Mouse (Mus musculus): ENCODE data around the gene Arpc3. TPM values are rescaled to one million over a fixed set of nuclear protein-coding genes. Genes with fewer than 3 reads are reported as not detected.

Gene Arpc3
- polyA plus RNA-seq, 1 experiment, result 397 TPM

DNA sequence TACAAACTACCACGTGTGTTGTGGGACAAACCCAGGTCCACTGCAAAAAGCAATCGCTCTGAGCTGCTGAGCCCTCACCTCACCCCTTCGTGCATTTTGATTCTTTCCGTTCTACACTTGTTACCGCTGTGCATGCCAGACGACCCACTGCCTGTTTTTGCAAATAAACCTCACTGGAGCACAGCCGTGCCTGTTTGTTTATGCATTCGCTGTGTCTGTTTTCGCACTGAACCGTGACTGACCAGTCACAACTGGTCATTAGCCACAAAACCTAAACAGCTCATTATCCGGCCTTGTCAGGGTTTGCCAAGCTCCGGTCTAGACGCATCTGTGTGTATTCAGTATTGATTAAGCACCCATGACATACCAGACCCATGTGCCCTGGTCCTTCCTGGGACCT is 10.5 kb downstream of the Arpc3 start:
- TF ChIP-seq POLR2A (IDR thresholded peaks at IDR 0.05; ENCODE audit: borderline replicate concordance, control insufficient read depth, low read depth, low read length), result no peak
- TF ChIP-seq CTCF (IDR thresholded peaks at IDR 0.05; ENCODE audit: control insufficient read depth, insufficient read depth, low read length), result no peak
- H3K4me1 ChIP-seq (ENCODE audit: control insufficient read depth, insufficient read depth, low read length), result peaks cover 2% of the 10 kb centered on the region; the same call in 1 of the 2 replicates
- no peak overlapping the region for H3K4me3 ChIP-seq (replicated peaks; ENCODE audit: control insufficient read depth, low read depth, low read length)
- no peak overlapping the region for H3K27ac ChIP-seq (ENCODE audit: control insufficient read depth, insufficient read depth, low read depth, low read length, poor library complexity)
- 92% methylated on average over 13 of the region's 13 CpGs for WGBS

DNA sequence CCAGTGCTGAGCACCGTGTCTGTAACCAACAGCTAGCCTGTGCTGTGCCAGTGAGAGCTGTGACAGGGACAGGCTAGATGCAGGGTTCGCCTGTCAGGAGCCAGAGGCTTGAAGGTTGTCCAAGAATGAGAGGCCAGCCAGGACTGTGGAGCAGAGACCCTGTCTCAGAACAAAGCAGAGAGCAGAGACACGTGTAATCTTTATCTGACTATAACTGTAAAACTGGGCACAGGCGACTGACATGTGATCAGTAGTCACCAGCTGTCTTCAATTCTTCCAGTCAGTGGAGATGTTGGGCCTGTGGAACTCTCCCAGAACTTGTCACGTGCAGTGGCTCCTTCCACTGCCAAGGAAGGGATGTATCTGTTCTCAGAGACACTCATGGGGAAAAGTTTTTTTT is 11.1 kb downstream of the Arpc3 start:
- no peak overlapping the region for H3K4me3 ChIP-seq (replicated peaks; ENCODE audit: control insufficient read depth, low read depth, low read length)
- H3K27ac ChIP-seq (ENCODE audit: control insufficient read depth, insufficient read depth, low read depth, low read length, poor library complexity), result no peak overlapping the region
- TF ChIP-seq CTCF (IDR thresholded peaks at IDR 0.05; ENCODE audit: control insufficient read depth, insufficient read depth, low read length), result no peak
- no peak for TF ChIP-seq POLR2A (IDR thresholded peaks at IDR 0.05; ENCODE audit: borderline replicate concordance, control insufficient read depth, low read depth, low read length)
- 80% methylated on average over 5 of the region's 5 CpGs for WGBS
- H3K4me1 ChIP-seq (ENCODE audit: control insufficient read depth, insufficient read depth, low read length), result peaks cover 2% of the 10 kb centered on the region; the same call in 1 of the 2 replicates

DNA sequence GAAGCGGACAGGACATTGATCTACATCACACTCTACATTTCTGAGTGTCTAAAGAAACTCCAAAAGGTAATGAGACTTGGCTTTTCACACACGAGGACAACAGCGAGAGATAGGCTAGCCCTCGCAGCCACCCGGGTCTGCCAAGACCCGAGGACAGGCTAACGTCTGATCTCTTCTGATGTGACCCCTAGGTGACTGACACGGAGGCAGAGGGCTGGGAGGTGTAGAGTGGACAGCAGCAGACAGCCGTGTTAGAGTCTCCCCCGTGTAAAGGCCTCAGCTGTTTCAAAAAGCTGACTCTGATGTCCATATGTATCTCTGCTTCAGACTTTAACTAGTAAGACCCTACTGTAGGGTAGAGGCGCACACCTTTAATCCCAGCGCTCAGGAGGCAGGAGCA is 11.7 kb downstream of the Arpc3 start:
- TF ChIP-seq POLR2A (IDR thresholded peaks at IDR 0.05; ENCODE audit: borderline replicate concordance, control insufficient read depth, low read depth, low read length) (no peak), CTCF (IDR thresholded peaks at IDR 0.05; ENCODE audit: control insufficient read depth, insufficient read depth, low read length) (no peak)
- Histone ChIP-seq H3K4me1 (ENCODE audit: control insufficient read depth, insufficient read depth, low read length) (no peaks in the 10 kb centered on the region; the same call in 1 of the 2 replicates), H3K27ac (ENCODE audit: control insufficient read depth, insufficient read depth, low read depth, low read length, poor library complexity) (no peak overlapping the region), H3K4me3 (replicated peaks; ENCODE audit: control insufficient read depth, low read depth, low read length) (no peak overlapping the region)
- WGBS, result 92% methylated on average over 12 of the region's 12 CpGs

DNA sequence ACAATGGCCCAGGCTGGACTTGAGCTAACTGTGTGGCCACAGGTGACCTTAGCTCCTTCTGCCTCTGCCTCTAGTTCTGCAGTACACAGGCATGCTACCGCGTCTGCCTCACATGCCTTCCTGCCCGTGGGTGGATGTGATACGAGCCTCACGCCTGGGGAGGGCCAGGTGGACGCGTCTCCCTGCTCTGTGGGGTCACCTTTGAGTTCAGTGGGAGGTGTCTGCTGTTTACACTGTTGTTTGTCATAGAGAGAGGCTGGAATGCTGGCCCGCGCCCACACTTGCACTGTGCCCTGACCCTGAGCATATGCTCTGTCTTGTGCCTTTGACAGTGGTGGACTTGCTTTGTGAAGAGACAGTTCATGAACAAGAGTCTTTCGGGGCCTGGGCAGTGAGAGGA is 13.9 kb downstream of the Arpc3 start:
- TF ChIP-seq POLR2A (IDR thresholded peaks at IDR 0.05; ENCODE audit: borderline replicate concordance, control insufficient read depth, low read depth, low read length) (0 out of 2 replicates have a peak, but pooled peaks have one; percentile 13), CTCF (IDR thresholded peaks at IDR 0.05; ENCODE audit: control insufficient read depth, insufficient read depth, low read length) (no peak)
- Histone ChIP-seq H3K4me1 (ENCODE audit: control insufficient read depth, insufficient read depth, low read length) (no peaks in the 10 kb centered on the region; the same call in 1 of the 2 replicates), H3K4me3 (replicated peaks; ENCODE audit: control insufficient read depth, low read depth, low read length) (no peak overlapping the region), H3K27ac (ENCODE audit: control insufficient read depth, insufficient read depth, low read depth, low read length, poor library complexity) (no peak overlapping the region)
- 95% methylated on average over 10 of the region's 10 CpGs for WGBS

DNA sequence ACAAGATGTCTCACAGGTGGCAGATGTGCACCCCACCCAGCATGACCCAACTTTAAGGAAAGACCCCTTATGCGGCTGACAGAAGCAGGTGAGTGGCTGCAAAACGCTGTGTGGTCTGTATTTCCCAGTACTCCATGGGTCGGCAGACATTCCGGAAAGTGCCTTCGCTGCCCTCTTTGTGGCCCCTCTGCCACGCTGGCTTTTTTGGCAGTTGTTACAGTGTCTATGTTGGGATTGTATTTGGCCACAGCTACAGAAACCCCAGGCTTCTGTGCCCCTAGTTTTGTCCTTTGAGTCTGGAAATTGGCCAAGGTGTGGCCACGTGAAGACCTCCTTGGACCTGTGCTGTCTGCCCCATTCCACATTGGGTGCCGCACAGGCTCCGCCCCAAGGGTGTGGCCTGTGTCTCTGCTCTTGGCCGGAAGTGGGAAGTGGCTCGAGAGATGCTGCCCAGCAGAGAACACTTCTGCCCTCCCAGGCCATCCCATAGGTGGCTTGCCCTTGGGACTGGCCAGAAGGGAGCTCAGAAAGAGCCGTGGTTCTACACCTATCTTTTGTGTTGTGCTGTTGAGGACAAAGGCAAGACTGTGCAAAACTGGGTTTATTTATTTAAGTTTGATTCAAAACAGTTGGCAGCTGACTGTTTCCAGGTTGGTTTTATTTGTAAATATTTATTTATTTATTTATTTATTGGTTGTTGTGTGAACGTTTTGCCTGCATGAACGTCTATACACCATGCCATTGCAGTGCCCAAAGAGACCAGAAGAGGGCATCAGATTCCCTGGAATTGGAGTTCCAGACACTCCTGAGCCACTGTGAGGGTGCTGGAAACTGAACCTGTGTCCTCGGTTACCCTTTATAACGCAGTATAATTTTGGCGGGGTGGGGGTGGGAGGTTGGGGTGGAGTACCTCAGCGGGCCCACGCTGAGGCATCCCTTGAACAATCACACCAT is 18.3 kb downstream of the Arpc3 start:
- TF ChIP-seq CTCF (IDR thresholded peaks at IDR 0.05; ENCODE audit: control insufficient read depth, insufficient read depth, low read length), result no peak
- no peak for TF ChIP-seq POLR2A (IDR thresholded peaks at IDR 0.05; ENCODE audit: borderline replicate concordance, control insufficient read depth, low read depth, low read length)
- Histone ChIP-seq H3K4me3 (replicated peaks; ENCODE audit: control insufficient read depth, low read depth, low read length) (no peak overlapping the region), H3K27ac (ENCODE audit: control insufficient read depth, insufficient read depth, low read depth, low read length, poor library complexity) (no peak overlapping the region), H3K4me1 (ENCODE audit: control insufficient read depth, insufficient read depth, low read length) (no peaks in the 10 kb centered on the region)
- 89% methylated on average over 19 of the region's 19 CpGs for WGBS

DNA sequence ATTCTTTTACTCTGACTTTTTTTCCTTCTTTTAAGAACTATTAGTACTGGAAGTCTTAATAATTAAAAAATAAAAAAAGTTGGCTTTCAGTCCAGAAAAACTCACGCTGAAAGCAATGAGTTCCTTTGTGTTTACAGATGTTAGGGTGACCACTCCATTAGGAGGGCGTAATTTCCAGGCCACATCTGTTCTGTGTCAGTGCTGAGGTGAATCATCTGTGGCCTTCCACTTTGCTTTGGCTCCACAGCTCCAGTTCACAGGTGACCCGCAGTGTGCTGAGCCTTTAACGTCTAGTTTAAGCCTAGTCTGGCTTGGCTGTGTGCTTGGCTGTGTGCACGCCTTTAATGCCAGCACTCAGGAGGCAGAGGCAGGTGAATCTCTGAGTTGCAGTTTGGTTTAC is 20.2 kb downstream of the Arpc3 start:
- no peak overlapping the region for H3K4me3 ChIP-seq (replicated peaks; ENCODE audit: control insufficient read depth, low read depth, low read length)
- TF ChIP-seq POLR2A (IDR thresholded peaks at IDR 0.05; ENCODE audit: borderline replicate concordance, control insufficient read depth, low read depth, low read length) (no peak), CTCF (IDR thresholded peaks at IDR 0.05; ENCODE audit: control insufficient read depth, insufficient read depth, low read length) (no peak)
- H3K4me1 ChIP-seq (ENCODE audit: control insufficient read depth, insufficient read depth, low read length), result no peaks in the 10 kb centered on the region
- 87% methylated on average over 5 of the region's 5 CpGs for WGBS
- no peak overlapping the region for H3K27ac ChIP-seq (ENCODE audit: control insufficient read depth, insufficient read depth, low read depth, low read length, poor library complexity)

DNA sequence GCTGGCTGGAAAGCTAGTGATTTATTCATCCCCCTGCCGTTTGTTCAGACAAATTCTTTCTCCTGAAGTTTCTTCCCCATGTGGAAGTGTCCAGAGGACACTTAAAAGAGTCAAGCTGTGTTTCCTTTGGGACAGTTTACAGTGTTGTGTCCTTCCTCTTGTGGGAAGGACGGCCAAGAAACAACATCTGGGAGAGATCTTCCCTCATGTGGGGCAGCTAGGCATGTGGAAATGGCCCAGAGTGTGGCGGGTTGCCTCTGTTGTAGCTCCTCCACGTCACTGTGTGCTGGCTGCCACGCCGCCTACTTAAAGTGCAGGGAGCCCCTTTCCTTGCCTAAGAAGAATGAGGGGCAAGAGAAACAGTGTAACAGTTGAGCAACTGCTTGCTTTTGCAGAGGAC is 21.1 kb downstream of the Arpc3 start:
- no peak for TF ChIP-seq POLR2A (IDR thresholded peaks at IDR 0.05; ENCODE audit: borderline replicate concordance, control insufficient read depth, low read depth, low read length)
- TF ChIP-seq CTCF (IDR thresholded peaks at IDR 0.05; ENCODE audit: control insufficient read depth, insufficient read depth, low read length), result no peak
- WGBS, result 62% methylated on average over 6 of the region's 6 CpGs

DNA sequence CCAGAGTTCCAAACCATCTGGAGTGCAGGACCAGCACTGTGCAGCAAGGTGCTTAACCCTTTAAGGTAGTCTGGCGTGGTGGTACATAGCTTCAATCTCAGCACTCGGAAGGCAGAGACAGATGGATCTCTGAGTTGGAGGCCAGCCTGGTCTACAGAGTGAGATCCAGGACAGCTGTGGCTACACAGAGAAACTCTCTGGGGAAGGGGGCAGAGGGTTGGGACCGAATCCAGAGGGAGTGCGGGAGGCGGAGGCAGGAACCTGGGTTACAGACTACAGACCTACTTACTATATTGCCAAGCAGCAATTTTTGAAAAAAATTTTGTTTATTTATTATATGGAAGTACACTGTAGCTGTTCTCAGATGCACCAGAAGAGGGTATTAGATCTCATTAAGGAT is 22.7 kb downstream of the Arpc3 start:
- 90% methylated on average over 5 of the region's 5 CpGs for WGBS
- Histone ChIP-seq H3K4me3 (replicated peaks; ENCODE audit: control insufficient read depth, low read depth, low read length) (no peak overlapping the region), H3K4me1 (ENCODE audit: control insufficient read depth, insufficient read depth, low read length) (no peaks in the 10 kb centered on the region), H3K27ac (ENCODE audit: control insufficient read depth, insufficient read depth, low read depth, low read length, poor library complexity) (no peak overlapping the region)
- TF ChIP-seq CTCF (IDR thresholded peaks at IDR 0.05; ENCODE audit: control insufficient read depth, insufficient read depth, low read length) (no peak), POLR2A (IDR thresholded peaks at IDR 0.05; ENCODE audit: borderline replicate concordance, control insufficient read depth, low read depth, low read length) (no peak)

More for the DNA sequence above, 21.1 kb downstream of the Arpc3 start:
- Histone ChIP-seq H3K27ac (ENCODE audit: control insufficient read depth, insufficient read depth, low read depth, low read length, poor library complexity) (no peak overlapping the region), H3K4me1 (ENCODE audit: control insufficient read depth, insufficient read depth, low read length) (no peaks in the 10 kb centered on the region), H3K4me3 (replicated peaks; ENCODE audit: control insufficient read depth, low read depth, low read length) (no peak overlapping the region)

Measured in bone marrow, adult 2 months (tissue).